ENCODE assay signal across 34 mouse cellular contexts in genomic region chr5:75073167-75073566, GRCm38 (mm10). TPM values are rescaled to one million over a fixed set of nuclear protein-coding genes. Genes with fewer than 3 reads are reported as not detected.
"Had no signal": no experiment of that assay in that cellular context is flagged by ENCODE, and none has a peak within 500 bp of the region (broad histone marks: within the 10 kb centered on the region; RNA-seq: fewer than 3 reads in every experiment).

No protein-coding gene starts in this region.

- H3K9me3 ChIP-seq: heart, embryonic 10.5 days; heart, embryonic 12.5 days; hindbrain, embryonic 12.5 days; hindbrain, embryonic 15.5 days; intestine, embryonic 15.5 days; limb, embryonic 10.5 days; limb, embryonic 12.5 days; liver, embryonic 13.5 days; liver, embryonic 15.5 days had no signal

- H3K27ac ChIP-seq: gastrocnemius, adult 2 months; heart, embryonic 10.5 days; hindbrain, embryonic 12.5 days; hindbrain, embryonic 15.5 days; intestine, embryonic 15.5 days; layer of hippocampus, adult 2 months; left cerebral cortex, adult 2 months; limb, embryonic 10.5 days; limb, embryonic 12.5 days; liver, embryonic 13.5 days; liver, embryonic 15.5 days had no signal

- H3K4me2 ChIP-seq: heart, embryonic 12.5 days; hindbrain, embryonic 12.5 days; hindbrain, embryonic 15.5 days; intestine, embryonic 15.5 days; limb, embryonic 12.5 days; liver, embryonic 11.5 days; liver, embryonic 13.5 days; liver, embryonic 15.5 days had no signal

- H3K4me3 ChIP-seq: gastrocnemius, adult 2 months; heart, embryonic 10.5 days; heart, embryonic 12.5 days; hindbrain, embryonic 12.5 days; hindbrain, embryonic 15.5 days; intestine, embryonic 15.5 days; layer of hippocampus, adult 2 months; left cerebral cortex, adult 2 months; limb, embryonic 10.5 days; limb, embryonic 12.5 days; liver, embryonic 13.5 days; liver, embryonic 15.5 days had no signal

- H3K9ac ChIP-seq: heart, embryonic 12.5 days; hindbrain, embryonic 12.5 days; hindbrain, embryonic 15.5 days; intestine, embryonic 15.5 days; limb, embryonic 12.5 days; liver, embryonic 13.5 days; liver, embryonic 15.5 days had no signal

- ATAC-seq: inflammation-experienced regulatory T-cells, adult 6 months; intestine, embryonic 15.5 days; intestine, postnatal 0 days had no signal

- DNase-seq: gastrocnemius, adult 2 months; gastrocnemius, postnatal 10 days; gastrocnemius, postnatal 25 days; heart, adult 18-20 months; heart, postnatal 10 days; heart, postnatal 4 days; kidney, adult 18-20 months; kidney, adult 8-10 months; kidney, postnatal 10 days; kidney, postnatal 4 days; liver; liver, embryonic 13.5 days had no signal

- H3K4me1 ChIP-seq: liver, embryonic 15.5 days had no signal

- H3K36me3 ChIP-seq: heart, embryonic 10.5 days; heart, embryonic 12.5 days; hindbrain, embryonic 12.5 days; hindbrain, embryonic 15.5 days; intestine, embryonic 15.5 days; limb, embryonic 10.5 days; limb, embryonic 12.5 days; liver, embryonic 13.5 days; liver, embryonic 15.5 days had no signal

RNA-seq across cellular contexts. Expression of gene Gsx2, which starts 2.2 kb away (rescaled TPM):
- total RNA-seq: gastrocnemius, adult 2 months; gastrocnemius, postnatal 10 days; gastrocnemius, postnatal 25 days; gastrocnemius, postnatal 4 days; granulocyte monocyte progenitor cell, adult 5-6 weeks; heart, adult 18-20 months; heart, adult 8-10 months; heart, postnatal 10 days; heart, postnatal 25 days; heart, postnatal 4 days had no signal
- polyA plus RNA-seq: heart, embryonic 10.5 days; heart, embryonic 12.5 days; heart, embryonic 14.5 days; heart, embryonic 16.5 days; inflammation-experienced regulatory T-cells, adult 6 months; intestine, embryonic 15.5 days; intestine, postnatal 0 days; kidney, embryonic 14.5 days; kidney, embryonic 16.5 days; limb, embryonic 10.5 days; limb, embryonic 12.5 days; limb, embryonic 14.5 days; liver, embryonic 11.5 days; liver, embryonic 13.5 days; liver, embryonic 15.5 days had no signal
